Mouse (Mus musculus) cerebellum, postnatal 4 days (tissue): ENCODE measurements around the gene Tff1.

Source experiments
- DNase-seq, 2 experiments: peaks; one replicate each; pipeline ENCODE4 v3.0.0; 2022; ENCODE audit warnings: low spot score in 2 of 2, mixed read lengths in 1 of 2

Gene Tff1

DNA sequence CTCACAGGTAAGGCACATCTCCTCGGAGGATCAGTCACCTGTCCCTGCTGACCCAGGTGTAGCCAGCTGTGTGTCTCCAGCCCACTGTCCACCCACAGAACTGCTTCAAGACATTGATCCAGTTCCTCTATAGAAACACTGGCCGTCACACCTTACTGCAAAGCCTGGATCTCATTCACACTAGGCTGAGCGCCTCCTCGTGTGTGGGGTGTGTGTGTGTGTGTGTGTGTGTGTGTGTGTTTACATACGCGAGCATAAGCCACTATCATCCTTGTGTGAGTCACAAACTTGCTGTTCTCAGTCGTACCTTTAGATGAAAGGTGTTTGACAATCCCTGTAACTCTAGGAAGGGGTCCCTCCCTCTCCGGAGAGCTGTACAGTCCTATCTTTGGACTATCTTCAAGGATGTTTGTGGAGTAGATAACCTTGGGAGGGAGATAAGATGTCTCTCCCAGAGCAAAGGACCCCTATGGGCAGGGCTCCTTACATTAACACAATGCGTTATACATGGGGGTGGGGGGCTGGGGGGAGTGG lies 12.0 kb downstream of the Tff1 start:
- DNase-seq = no peak

DNA sequence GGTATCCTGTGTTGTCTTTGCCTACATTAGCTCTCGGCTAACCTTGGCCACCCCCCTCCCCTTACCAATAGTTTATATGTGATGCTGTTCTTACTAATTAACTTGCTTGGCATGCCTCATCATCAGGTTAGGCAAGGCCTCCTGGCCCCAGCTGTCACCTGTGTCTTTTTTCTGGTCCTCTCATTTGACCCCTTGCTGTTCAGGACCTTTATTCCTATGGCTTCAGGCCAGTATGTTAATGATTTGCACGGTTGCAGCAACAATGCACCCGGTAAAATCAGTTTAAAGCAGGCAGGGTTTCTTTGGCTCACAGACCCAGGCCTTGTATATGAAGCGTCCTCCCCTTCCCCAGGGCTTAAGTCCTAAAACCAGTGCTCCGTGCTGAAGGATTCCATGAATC lies 12.6 kb downstream of the Tff1 start:
- no peak for DNase-seq

DNA sequence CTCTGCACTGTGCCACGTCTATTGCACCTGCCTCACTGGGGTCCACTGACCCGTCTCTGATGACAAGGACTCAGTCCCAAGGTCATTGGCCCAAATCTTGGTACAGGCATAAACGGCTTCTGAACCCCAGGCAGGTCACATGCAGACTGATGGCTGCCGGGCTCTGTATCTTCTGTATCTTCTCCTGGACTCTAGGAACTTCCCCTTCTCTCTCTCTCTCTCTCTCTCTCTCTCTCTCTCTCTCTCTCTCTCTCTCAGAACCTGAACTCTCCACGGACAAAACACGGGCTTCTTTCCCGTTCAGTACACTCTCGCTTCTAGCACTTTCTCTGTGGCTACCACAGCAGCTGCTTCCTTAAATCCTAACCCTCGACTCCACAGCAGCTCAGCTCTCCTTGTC lies 19.1 kb downstream of the Tff1 start:
- DNase-seq = no peak

DNA sequence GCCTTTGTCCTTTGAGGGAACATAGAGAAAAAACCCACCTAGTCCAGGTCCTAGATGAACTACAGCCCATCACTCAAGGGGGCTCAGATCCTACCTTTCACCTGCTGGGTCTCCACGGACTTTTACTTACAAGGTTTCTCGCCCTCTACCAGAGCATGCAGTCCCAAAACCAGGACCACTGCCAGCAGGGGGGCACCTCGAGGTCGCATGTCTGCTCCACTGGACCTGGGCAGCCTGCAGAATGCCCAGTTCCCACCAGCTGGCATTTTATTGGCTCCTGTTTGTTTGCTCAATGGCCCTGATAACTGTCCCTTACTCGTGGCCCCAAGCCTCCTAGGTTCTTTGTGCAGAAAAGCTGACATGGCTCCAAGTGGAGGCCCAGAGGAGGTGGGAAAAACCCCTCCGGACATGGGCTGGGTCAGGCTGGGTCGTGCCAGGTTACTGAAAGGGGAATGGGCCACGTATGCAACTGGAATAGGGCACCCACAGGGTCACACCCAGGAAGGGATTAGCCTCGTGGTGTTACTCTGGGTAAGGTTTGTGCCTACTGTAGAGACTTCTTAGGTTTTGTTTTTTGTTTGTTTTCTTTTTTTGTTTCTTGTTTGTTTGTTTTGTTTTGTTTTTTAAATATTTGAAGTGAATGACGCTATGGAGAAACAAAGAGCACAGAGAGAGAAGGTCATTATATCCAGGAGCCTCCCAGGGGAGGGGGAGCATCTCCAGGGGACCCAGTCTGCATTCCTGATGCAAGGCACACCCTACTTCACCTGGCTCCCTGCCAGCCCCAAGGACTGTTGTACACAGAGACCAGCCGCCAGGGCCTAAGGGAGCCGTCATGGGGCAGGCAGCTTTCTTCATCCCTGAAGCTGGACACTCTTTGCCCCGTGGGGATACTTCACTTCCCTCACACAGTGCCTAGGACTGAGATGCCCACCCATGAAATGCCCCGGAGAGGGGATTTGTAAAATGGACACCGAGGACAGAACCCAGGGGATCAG lies 20.7 kb downstream of the Tff1 start, which contains the start of gene Tff2:
Gene Tff2, minus strand, starts transcription at position 243 of the 998 bp plus-strand sequence.
- DNase-seq = no peak

DNA sequence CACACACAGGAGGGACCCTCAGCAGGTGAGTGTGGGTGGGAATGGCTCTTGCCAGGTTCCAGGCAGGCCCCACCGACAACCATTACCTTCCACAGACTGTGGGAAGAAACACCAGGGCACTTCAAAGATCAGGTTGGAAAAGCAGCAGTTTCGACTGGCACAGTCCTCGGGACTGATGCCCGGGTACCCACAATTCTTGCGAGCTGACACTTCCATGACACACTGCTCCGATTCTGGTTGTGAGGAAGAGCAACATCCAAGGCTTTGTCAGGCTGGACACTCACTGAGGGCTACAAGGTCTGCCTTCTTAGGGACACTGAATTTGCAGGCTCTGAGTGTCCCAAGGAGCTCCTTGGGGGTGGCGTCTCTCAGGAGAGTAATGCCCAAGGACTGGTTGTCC lies 23.0 kb downstream of the Tff1 start:
- no peak for DNase-seq

DNA sequence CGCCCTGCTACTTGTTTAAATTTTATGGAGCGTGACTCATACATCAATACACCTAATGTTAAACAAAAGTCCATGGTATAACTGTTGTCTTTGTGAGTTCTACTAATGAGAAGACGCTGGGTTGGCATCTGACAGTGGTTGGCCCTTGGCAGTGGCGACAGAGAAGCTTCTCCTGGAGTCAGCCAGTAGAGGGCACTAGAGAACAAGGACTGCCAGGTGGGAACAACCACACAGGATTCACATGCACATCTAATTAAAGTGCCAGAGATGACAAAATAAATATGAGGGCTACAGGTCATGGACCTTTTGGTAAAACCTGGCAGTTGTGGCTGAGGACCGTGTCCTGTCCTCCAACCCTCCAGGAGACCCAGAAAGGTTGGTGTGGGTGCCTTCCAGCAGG lies 26.7 kb downstream of the Tff1 start:
- peak in 1 of 2 experiments; percentile 63 for DNase-seq

DNA sequence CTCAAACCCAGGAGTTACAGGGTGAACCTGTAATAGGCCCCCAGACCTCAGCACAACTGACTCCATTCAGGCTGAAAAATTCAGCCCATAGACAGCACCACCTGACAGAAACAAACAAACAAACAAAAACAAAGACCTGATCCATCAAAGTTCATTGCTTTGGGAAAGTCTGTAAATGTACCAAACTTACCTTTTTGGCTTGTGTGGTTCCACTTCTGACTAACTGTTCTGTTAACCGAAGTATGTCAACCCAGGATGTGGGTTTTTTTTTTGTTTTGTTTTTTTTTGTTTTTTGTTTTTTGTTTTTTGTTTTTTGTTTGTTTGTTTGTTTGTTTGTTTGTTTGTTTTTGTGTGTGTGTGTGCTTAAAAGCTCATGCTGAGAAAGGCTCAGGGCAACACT lies 28.3 kb downstream of the Tff1 start:
- no peak for DNase-seq

DNA sequence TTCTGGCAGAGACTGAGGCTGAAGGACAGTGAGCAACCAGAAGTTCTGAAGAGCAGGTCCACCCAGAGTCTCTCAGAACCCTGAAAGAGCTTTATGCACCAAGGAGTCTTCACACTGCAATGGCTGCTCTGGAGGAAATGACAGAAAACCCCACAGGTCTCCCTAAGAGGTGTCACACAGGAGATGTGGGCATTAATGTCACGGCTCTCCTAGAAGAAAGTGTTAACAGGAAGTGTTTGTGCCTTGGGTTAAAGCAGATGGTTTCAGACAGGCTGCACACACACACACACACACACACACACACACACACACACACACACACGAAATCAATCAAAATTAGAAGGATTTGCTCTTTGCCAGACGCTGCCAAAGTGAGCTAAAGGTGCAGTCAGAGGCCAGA lies 28.8 kb downstream of the Tff1 start:
- DNase-seq = no peak

DNA sequence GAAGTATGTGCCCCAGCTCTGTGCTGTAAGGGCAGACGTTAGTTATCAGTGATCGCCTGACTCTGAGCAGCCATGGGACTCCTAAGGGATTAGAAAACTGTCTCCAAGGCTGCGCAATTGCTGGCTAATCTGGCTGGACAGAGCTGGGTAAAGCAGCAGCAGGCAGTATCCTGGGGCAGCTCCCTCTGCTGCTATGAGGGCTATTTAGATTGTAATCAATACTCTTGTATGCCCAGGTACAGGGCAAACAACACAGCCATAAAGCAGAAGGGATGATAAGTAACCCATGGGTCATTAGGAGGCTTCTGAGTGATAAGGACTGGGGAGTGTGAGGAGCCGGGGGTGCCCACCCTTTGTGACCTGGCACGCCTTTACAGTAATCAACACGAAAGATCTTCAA lies 30.2 kb downstream of the Tff1 start:
- no peak for DNase-seq

DNA sequence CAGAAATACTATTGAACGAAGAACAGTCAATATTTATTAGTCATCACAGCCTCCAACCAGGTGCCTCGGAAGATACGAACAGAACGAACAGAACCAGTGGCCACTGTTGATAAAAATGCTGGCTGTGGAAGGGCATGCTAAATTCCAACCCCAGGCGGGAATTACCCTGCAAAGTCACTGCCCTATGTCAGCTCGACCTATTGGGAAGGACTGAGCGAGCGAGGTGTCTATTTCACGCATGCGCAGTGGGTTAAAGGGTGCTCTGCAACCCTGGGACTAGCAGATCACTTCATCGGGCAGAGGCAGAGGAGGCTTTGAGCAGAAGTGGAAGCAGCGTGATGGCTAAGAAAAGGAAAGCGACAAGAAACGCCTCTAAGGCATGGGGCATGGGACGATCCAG lies 31.3 kb downstream of the Tff1 start:
- DNase-seq = no peak

DNA sequence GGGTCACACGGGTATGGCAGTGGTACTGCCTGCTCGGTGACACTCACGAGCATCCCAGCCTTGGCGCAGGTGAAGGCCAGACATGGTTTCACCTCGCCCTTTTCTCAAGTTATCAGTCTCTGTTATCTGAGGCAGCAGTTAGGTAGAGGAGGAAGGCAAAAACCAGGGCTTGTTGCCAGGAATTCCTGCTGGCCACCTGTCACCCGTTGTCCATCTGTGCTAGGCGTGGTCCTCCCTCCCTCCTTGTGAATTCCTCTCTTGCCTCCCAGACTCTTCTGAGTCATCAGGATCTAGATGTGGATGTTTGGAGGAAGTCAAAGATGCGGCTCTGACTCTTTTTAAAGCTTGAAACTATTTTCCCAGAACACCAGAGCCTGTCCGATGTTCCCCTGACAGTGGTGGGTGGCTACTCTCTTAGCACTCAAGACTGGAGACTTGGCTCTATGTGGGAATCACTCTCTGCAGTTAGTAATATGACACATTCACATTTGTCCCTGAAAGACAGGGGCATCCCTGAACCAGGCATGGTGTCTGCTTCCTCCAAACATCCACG lies 33.7 kb downstream of the Tff1 start:
- DNase-seq = no peak

DNA sequence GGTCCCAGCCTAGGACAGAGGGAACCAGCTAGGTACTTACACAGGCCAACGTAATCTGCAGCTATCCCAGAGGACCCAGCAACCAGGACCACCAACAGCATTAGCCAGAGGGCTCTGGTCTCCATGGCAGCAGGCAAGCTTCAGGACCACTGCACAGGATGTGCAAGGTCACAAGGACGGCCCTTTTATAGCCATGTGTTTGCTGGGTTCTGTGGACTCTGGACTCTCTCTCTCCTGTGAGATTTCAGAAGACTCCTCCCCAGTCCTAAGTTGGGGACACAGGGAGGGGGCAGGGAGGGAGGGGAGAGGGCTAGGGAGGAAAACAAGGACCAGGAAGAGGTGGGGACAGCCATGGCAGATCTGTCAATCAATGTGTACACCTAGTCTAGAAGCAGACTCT lies 35.6 kb downstream of the Tff1 start, which contains the start of gene Tff3:
Gene Tff3, minus strand, starts transcription at position 195 of the 400 bp plus-strand sequence.
- DNase-seq = no peak

DNA sequence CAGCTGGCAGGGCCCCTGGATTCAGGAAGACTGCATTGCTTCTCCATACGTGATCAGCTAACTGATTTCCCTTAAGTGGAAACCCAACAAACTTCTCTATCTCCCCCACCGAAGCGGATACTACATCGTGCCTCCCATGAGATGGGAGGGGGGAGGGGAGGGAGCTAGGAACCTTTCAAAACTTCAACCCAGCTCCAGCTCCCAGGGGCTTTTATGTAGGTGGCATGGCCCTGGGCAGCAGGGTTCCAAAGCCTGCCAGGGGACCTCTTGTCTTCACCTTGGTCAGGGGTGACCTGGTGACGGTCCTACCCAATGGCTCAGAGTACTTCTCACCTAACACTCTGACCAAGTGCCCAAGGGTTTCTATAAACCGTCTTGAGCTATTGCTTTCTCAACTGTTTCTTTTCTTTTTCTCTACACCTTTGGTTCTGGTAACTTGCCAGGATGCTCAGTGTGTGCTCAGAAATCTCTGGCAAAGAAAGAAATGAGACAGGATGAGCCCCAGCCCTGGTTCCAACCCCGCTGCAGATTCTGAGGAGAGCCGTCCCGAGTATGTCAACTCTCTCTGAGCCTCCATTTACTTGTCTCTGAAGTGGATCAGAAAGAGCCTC lies 36.3 kb downstream of the Tff1 start:
- DNase-seq = no peak

DNA sequence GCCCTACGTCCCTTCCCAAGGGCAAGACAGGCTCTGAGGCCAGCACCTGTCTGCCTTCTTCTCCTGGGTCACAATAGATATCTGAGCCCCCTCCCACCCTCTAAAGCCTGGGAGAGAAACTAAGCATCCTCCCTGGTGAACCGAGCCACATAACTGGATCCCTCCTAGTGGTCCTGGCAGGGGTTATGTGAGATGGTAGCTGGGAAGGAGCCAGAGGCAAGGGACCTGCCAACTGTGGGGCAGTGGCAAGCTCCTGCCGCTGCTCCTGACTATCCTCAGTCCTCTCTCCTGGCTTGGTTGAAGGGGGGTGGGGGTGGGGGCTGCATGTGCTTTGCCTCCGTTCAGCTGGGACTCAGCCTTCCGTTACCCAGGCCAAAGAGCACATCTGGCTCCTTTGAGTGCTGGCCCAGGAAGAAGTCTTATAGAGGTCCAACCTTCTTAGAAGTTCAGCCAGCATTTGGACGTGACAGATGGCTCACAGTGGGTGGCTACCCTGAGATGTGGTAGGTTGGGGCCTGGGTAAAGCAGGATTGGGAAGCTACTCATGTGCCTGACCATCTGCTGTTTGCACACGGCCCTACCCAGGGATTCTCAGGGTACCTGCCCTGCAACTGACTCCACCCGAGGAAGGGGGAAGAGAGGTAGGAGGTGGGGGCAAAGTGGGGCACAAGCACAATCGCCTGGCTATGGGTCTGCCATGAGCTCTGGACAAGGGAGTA lies 39.4 kb downstream of the Tff1 start:
- DNase-seq = peak; percentile 47 to 82

DNA sequence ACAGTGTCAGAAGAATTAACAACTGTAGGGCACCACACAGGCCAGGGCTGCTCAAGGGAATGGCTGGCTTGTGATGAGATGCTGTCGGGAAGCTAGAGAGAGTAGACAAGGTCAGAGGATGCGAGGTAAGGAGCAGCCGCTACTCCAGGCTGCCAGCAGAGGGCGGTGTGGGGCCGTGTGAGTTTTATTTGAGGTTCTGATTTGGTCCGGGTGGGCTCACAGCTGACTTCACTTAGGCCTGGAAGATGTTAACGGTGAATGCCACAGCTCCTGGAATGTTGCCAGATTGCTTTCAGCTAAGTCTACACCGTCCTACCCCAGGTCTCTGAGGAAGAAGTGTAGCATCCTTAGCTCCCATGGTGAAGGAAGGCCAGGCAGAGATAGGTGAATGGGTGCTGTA lies 43.1 kb downstream of the Tff1 start:
- peak; percentile 54 to 75 for DNase-seq

DNA sequence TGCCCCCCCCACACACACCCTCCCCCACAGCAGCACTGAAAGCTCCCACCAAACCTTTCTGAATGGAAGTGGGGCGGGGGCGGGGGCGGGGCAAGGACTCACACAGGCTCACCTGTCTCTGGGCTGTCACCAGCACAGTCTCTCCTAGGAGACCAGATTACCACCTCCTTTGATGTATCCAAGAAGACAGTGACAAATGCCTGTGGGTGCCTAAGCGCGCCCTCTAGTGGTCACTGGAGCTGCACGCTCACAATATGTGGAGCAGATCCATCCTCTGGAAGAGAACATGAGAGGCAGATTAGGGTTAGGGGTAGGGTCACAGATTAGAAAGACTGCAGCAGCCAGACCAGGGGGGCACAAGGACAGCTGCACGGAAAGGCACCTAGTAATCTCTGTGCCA lies 45.6 kb downstream of the Tff1 start:
- peak; percentile 64 to 82 for DNase-seq

DNA sequence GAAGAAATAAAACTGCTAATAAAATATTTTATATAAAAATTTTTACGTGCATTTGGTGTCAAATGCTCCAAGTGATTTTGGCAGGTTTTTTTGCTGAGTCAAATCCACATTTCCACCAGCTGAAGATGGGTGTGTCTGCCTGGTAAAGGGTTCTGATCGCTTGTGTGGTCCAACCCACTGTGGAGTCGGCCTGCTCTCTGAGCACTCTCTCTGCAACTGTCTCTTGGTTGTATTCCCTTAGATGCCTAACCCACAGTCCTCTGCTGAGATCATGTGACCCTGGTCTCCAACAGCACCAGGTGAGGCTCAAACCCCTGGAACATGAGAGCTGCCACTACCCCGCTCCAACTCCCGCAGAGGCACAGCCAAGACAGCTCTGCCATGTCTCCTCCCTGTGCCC lies 47.1 kb downstream of the Tff1 start:
- no peak for DNase-seq

DNA sequence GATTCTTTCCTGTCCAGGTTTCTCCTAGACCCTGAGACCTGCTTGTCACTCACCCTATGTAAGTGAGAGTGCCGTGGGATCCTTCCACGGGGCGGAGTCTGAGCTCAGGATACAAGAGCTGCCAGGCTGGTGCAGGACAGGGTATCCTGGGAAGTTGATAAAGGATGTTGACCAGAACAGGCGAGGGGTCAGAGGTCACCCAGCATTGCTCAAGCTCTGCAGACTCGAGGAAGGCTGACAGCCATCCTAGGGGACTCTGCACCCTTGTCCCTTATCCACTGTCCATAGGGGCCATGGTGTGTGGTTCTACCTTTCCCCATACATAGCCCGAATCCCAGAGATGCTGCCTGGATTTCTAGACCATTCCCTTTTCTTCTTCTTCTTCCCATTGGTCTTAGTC lies 49.0 kb downstream of the Tff1 start:
- no peak for DNase-seq

DNA sequence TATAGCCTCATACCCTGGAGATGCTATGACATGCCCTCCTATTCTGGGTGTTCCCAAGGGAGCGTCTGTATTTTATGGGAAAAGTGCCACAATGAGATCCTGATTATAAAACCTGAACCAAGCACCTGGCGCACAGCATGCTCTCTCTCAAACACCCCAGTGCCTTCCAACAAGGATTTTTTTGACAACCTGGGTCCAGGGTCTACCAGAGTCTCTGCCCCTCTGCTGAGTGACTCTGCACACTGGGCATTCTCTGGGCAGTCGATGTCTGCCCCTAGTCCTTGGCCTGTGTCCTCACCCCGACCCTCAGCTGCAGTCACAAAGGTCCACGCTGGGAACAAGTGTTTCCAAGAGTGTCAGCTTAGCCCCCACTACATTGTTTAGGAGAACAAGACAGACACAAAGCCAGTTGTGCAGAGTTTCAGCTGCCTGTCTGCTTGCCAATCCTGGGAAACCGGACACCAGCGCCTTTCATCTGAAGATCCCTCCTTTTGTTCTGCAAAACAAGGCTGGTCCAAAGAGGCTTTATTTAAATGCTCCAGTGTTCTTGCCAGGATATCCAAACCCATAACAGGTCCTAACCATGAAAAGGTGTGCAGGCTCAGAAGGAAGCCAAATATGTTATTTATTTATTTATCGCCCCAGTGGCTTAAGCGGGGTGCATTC lies 51.8 kb downstream of the Tff1 start:
- DNase-seq = no peak
